Mouse (Mus musculus): ENCODE measurements at regions not wholly inside any gene's neighbourhood (a gene's known extent, or its start where the extent isn't known, plus 50 kb on each side); places are given as distances from the start of the nearest gene placed in this dataset.
"Not testable (repeated sequence)": the region's sequence is repeated elsewhere in the genome, so short reads cannot be mapped to it uniquely, and the experiment has no call there.

DNA sequence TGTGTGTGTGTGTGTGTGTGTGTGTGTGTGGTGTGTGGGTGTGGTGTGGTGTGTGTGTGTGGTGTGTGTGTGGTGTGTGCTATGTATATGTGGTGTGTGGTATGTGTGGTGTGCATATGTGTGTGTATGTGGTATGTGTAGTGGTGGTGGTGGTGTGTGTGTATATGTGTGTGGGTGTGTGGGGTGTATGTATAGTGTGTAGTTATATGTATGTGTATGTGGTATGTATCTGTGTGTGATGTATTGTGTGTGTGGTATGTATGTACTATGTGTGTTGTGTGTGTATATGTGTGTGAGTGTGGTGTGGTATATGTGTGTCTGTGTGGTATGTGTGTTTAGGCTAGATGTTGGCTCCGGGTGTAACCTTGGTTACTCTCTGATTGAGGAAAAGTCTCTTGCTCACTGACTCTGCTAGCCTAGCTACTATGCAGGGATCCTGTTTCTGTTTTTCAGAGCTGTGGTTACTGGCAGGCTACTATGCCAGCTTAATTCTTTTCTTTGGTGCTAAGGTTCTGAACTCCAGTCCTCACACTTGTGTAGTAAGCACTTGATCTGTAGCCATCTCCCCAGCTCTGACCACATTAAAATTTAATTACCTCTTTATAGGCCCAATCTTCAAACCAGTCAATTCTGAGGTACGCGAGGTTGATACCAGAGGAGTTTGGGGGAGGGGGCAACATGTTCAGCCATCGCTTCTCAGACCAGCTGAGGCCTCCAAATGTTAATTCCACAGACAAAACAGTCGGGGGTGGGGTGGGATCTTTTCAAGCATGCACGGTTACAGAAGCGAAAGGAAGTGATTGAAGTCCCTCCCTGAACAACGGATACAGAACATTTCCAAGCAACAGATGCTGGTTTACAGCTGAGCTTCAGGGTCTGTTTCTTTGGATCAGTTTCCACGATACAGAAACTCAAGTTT lies 126.4 kb upstream of the Camk1g start:
- H3K36me3 ChIP-seq (replicated peaks; ENCODE audit: control insufficient read depth, insufficient read depth, low read depth, low read length) = no peaks in the 10 kb centered on the region
- no peak overlapping the region for H3K4me3 ChIP-seq (ENCODE audit: low read depth, low read length)
- no peak overlapping the region for H3K4me2 ChIP-seq (ENCODE audit: low read depth, low read length)
- ATAC-seq (replicated peaks; ENCODE audit: insufficient number of reproducible peaks, low FRiP score, low TSS enrichment, low read depth) = peak; percentile 76; the same call in 1 of the 2 replicates
- H3K27me3 ChIP-seq (ENCODE audit: control insufficient read depth, insufficient read depth, low read length) = no peaks in the 10 kb centered on the region
- WGBS = 49% methylated on average over 9 of the region's 9 CpGs
- no peaks in the 10 kb centered on the region for H3K4me1 ChIP-seq (ENCODE audit: control insufficient read depth, insufficient read depth, low read length)
- DNase-seq (ENCODE audit: low spot score) = no peak
- no peaks in the 10 kb centered on the region for H3K9me3 ChIP-seq (replicated peaks; ENCODE audit: control insufficient read depth, low read length)
- no peak overlapping the region for H3K27ac ChIP-seq (replicated peaks; ENCODE audit: low read depth, low read length)
- H3K9ac ChIP-seq (replicated peaks; ENCODE audit: low read length) = no peak overlapping the region

- WGBS = 35% methylated on average over 6 of the region's 6 CpGs
- peak; percentile 26 for DNase-seq (ENCODE audit: low spot score)
- no peak overlapping the region for H3K9ac ChIP-seq (replicated peaks; ENCODE audit: low read length)
These were observed 117.9 kb upstream of the Camk1g start for GRCm38 (mm10) chr1:193488039-193488438.

GRCm38 (mm10) chr1:193486668-193487067 lies 116.6 kb upstream of the Camk1g start:
- H3K27ac ChIP-seq (replicated peaks; ENCODE audit: low read depth, low read length); H3K9ac ChIP-seq (replicated peaks; ENCODE audit: low read length); H3K27me3 ChIP-seq (ENCODE audit: control insufficient read depth, insufficient read depth, low read length); H3K9me3 ChIP-seq (replicated peaks; ENCODE audit: control insufficient read depth, low read length); DNase-seq (ENCODE audit: low spot score); H3K4me1 ChIP-seq (ENCODE audit: control insufficient read depth, insufficient read depth, low read length); H3K4me3 ChIP-seq (ENCODE audit: low read depth, low read length); H3K4me2 ChIP-seq (ENCODE audit: low read depth, low read length); H3K36me3 ChIP-seq (replicated peaks; ENCODE audit: control insufficient read depth, insufficient read depth, low read depth, low read length): not testable (repeated sequence)
- WGBS = 0% methylated on average over 2 of the region's 2 CpGs
- peak; percentile 50; the same call in 1 of the 2 replicates for ATAC-seq (replicated peaks; ENCODE audit: insufficient number of reproducible peaks, low FRiP score, low TSS enrichment, low read depth)

More at GRCm38 (mm10) chr1:193488039-193488438, 117.9 kb upstream of the Camk1g start:
- no peak overlapping the region for H3K27ac ChIP-seq (replicated peaks; ENCODE audit: low read depth, low read length)
- no peaks in the 10 kb centered on the region for H3K27me3 ChIP-seq (ENCODE audit: control insufficient read depth, insufficient read depth, low read length)
- no peaks in the 10 kb centered on the region for H3K4me1 ChIP-seq (ENCODE audit: control insufficient read depth, insufficient read depth, low read length)
- H3K36me3 ChIP-seq (replicated peaks; ENCODE audit: control insufficient read depth, insufficient read depth, low read depth, low read length) = no peaks in the 10 kb centered on the region
- H3K9me3 ChIP-seq (replicated peaks; ENCODE audit: control insufficient read depth, low read length) = no peaks in the 10 kb centered on the region
- H3K4me3 ChIP-seq (ENCODE audit: low read depth, low read length) = no peak overlapping the region
- no peak overlapping the region for H3K4me2 ChIP-seq (ENCODE audit: low read depth, low read length)
- no peak for ATAC-seq (replicated peaks; ENCODE audit: insufficient number of reproducible peaks, low FRiP score, low TSS enrichment, low read depth)

- 93% methylated on average over 11 of the region's 11 CpGs for WGBS
- Histone ChIP-seq H3K4me2 (ENCODE audit: low read depth, low read length) (no peak overlapping the region), H3K27ac (replicated peaks; ENCODE audit: low read depth, low read length) (no peak overlapping the region), H3K36me3 (replicated peaks; ENCODE audit: control insufficient read depth, insufficient read depth, low read depth, low read length) (no peaks in the 10 kb centered on the region), H3K9me3 (replicated peaks; ENCODE audit: control insufficient read depth, low read length) (no peaks in the 10 kb centered on the region), H3K9ac (replicated peaks; ENCODE audit: low read length) (no peak overlapping the region), H3K27me3 (ENCODE audit: control insufficient read depth, insufficient read depth, low read length) (no peaks in the 10 kb centered on the region), H3K4me3 (ENCODE audit: low read depth, low read length) (no peak overlapping the region), H3K4me1 (ENCODE audit: control insufficient read depth, insufficient read depth, low read length) (no peaks in the 10 kb centered on the region)
- DNase-seq (ENCODE audit: low spot score) (no peak), ATAC-seq (replicated peaks; ENCODE audit: insufficient number of reproducible peaks, low FRiP score, low TSS enrichment, low read depth) (no peak)
These were observed 114.9 kb upstream of the Camk1g start for GRCm38 (mm10) chr1:193484977-193485376.

GRCm38 (mm10) chr1:193477298-193477697 lies 107.2 kb upstream of the Camk1g start:
- Histone ChIP-seq H3K4me2 (ENCODE audit: low read depth, low read length) (no peak overlapping the region), H3K36me3 (replicated peaks; ENCODE audit: control insufficient read depth, insufficient read depth, low read depth, low read length) (no peaks in the 10 kb centered on the region), H3K9ac (replicated peaks; ENCODE audit: low read length) (no peak overlapping the region), H3K27me3 (ENCODE audit: control insufficient read depth, insufficient read depth, low read length) (no peaks in the 10 kb centered on the region), H3K27ac (replicated peaks; ENCODE audit: low read depth, low read length) (no peak overlapping the region), H3K9me3 (replicated peaks; ENCODE audit: control insufficient read depth, low read length) (no peaks in the 10 kb centered on the region), H3K4me1 (ENCODE audit: control insufficient read depth, insufficient read depth, low read length) (no peaks in the 10 kb centered on the region), H3K4me3 (ENCODE audit: low read depth, low read length) (no peak overlapping the region)
- 14% methylated on average over 1 of the region's 1 CpGs for WGBS
- DNase-seq (ENCODE audit: low spot score) (no peak), ATAC-seq (replicated peaks; ENCODE audit: insufficient number of reproducible peaks, low FRiP score, low TSS enrichment, low read depth) (no peak)

DNA sequence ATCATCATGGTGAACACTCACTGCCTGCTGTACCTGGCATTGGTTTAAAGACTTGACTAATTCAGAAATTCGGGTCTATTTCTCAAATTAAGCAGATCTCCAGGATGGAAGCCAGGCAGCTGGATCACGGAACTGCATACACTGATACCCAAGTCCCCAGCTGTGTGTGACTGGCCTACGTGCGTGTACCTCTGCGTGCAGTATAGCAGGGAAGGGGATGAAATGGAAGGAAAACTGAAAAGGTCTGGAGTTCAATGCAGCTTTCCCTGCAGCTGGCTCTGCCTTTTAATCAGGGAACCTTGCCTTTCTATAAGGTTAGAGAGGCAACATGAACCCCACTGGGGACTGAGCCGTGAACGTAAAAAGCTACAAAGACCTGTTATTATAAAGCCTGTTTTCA lies 106.7 kb upstream of the Camk1g start:
- no peaks in the 10 kb centered on the region for H3K4me1 ChIP-seq (ENCODE audit: control insufficient read depth, insufficient read depth, low read length)
- H3K4me3 ChIP-seq (ENCODE audit: low read depth, low read length) = no peak overlapping the region
- no peak overlapping the region for H3K9ac ChIP-seq (replicated peaks; ENCODE audit: low read length)
- no peaks in the 10 kb centered on the region for H3K27me3 ChIP-seq (ENCODE audit: control insufficient read depth, insufficient read depth, low read length)
- DNase-seq (ENCODE audit: low spot score) = peak; percentile 34
- no peak for ATAC-seq (replicated peaks; ENCODE audit: insufficient number of reproducible peaks, low FRiP score, low TSS enrichment, low read depth)
- H3K9me3 ChIP-seq (replicated peaks; ENCODE audit: control insufficient read depth, low read length) = no peaks in the 10 kb centered on the region
- H3K27ac ChIP-seq (replicated peaks; ENCODE audit: low read depth, low read length) = no peak overlapping the region
- no peak overlapping the region for H3K4me2 ChIP-seq (ENCODE audit: low read depth, low read length)
- no peaks in the 10 kb centered on the region for H3K36me3 ChIP-seq (replicated peaks; ENCODE audit: control insufficient read depth, insufficient read depth, low read depth, low read length)
- WGBS = 59% methylated on average over 7 of the region's 7 CpGs

GRCm38 (mm10) chr1:193466306-193466705 lies 96.2 kb upstream of the Camk1g start:
- Histone ChIP-seq H3K4me2 (ENCODE audit: low read depth, low read length) (no peak overlapping the region), H3K4me3 (ENCODE audit: low read depth, low read length) (no peak overlapping the region), H3K36me3 (replicated peaks; ENCODE audit: control insufficient read depth, insufficient read depth, low read depth, low read length) (no peaks in the 10 kb centered on the region), H3K27ac (replicated peaks; ENCODE audit: low read depth, low read length) (no peak overlapping the region), H3K27me3 (ENCODE audit: control insufficient read depth, insufficient read depth, low read length) (no peaks in the 10 kb centered on the region), H3K9ac (replicated peaks; ENCODE audit: low read length) (no peak overlapping the region), H3K9me3 (replicated peaks; ENCODE audit: control insufficient read depth, low read length) (no peaks in the 10 kb centered on the region), H3K4me1 (ENCODE audit: control insufficient read depth, insufficient read depth, low read length) (no peaks in the 10 kb centered on the region)
- DNase-seq (ENCODE audit: low spot score) (no peak), ATAC-seq (replicated peaks; ENCODE audit: insufficient number of reproducible peaks, low FRiP score, low TSS enrichment, low read depth) (no peak)

GRCm38 (mm10) chr1:193459735-193460134 lies 89.6 kb upstream of the Camk1g start:
- Histone ChIP-seq H3K9ac (replicated peaks; ENCODE audit: low read length) (no peak overlapping the region), H3K27ac (replicated peaks; ENCODE audit: low read depth, low read length) (no peak overlapping the region), H3K36me3 (replicated peaks; ENCODE audit: control insufficient read depth, insufficient read depth, low read depth, low read length) (no peaks in the 10 kb centered on the region), H3K27me3 (ENCODE audit: control insufficient read depth, insufficient read depth, low read length) (no peaks in the 10 kb centered on the region), H3K4me2 (ENCODE audit: low read depth, low read length) (no peak overlapping the region), H3K4me3 (ENCODE audit: low read depth, low read length) (no peak overlapping the region), H3K9me3 (replicated peaks; ENCODE audit: control insufficient read depth, low read length) (no peaks in the 10 kb centered on the region), H3K4me1 (ENCODE audit: control insufficient read depth, insufficient read depth, low read length) (no peaks in the 10 kb centered on the region)
- ATAC-seq (replicated peaks; ENCODE audit: insufficient number of reproducible peaks, low FRiP score, low TSS enrichment, low read depth) = no peak
- no peak for DNase-seq (ENCODE audit: low spot score)
- whole genome bisulfite sequencing = 86% methylated on average over 5 of the region's 5 CpGs

Data from embryonic facial prominence, embryonic 11.5 days (tissue).